Mouse (Mus musculus) ES-Bruce4 (cell line): ENCODE measurements around the gene Spata31. TPM values are rescaled to one million over a fixed set of nuclear protein-coding genes. Genes with fewer than 3 reads are reported as not detected.

Experiments
- H3K27ac ChIP-seq: 2 replicates; pipeline ENCODE4 v1.5.1; 2012; ENCODE audit warnings: low read length, inconsistent platforms; ENCODE audit not compliant: insufficient read depth
- H3K27me3 ChIP-seq: 2 replicates; pipeline ENCODE4 v1.6.1; 2012; ENCODE audit warnings: mild to moderate bottlenecking, low read length, inconsistent platforms; ENCODE audit not compliant: control insufficient read depth, poor library complexity, insufficient read depth, severe bottlenecking
- H3K36me3 ChIP-seq: 2 replicates; pipeline ENCODE4 v1.6.1; 2012; ENCODE audit warnings: inconsistent platforms, mild to moderate bottlenecking, low read length, moderate library complexity; ENCODE audit not compliant: control insufficient read depth, poor library complexity, insufficient read depth, severe bottlenecking
- H3K4me1 ChIP-seq: one replicate; pipeline ENCODE4 v1.8.1; 2011; ENCODE audit warnings: low read length; ENCODE audit not compliant: control insufficient read depth, insufficient read depth
- H3K4me3 ChIP-seq: 2 replicates; pipeline ENCODE4 v1.5.1; 2011; ENCODE audit warnings: low read depth, mild to moderate bottlenecking, low read length
- H3K9ac ChIP-seq: 2 replicates; pipeline ENCODE4 v1.6.1; 2012; ENCODE audit warnings: low read depth, mild to moderate bottlenecking, inconsistent platforms; ENCODE audit not compliant: poor library complexity, severe bottlenecking
- H3K9me3 ChIP-seq: replicated peaks from 2 replicates; pipeline ENCODE4 v1.6.1; 2012; ENCODE audit warnings: mild to moderate bottlenecking, low read length, inconsistent platforms; ENCODE audit not compliant: control insufficient read depth, poor library complexity, insufficient read depth, severe bottlenecking
- CTCF ChIP-seq: IDR thresholded peaks from one replicate; pipeline ENCODE4 v1.8.1; 2011; ENCODE audit warnings: low read depth, low read length
- EP300 ChIP-seq: IDR thresholded peaks from 2 replicates; pipeline ENCODE4 v1.6.1; 2011; ENCODE audit warnings: low read depth, low read length; ENCODE audit not compliant: insufficient read depth
- POLR2A ChIP-seq: IDR thresholded peaks from one replicate; pipeline ENCODE4 v1.8.1; 2011; ENCODE audit warnings: low read length; ENCODE audit not compliant: insufficient read depth
- polyA plus RNA-seq: library from polyadenylated mRNA; stranded (reverse); fragments of >200 nt; gene quantifications from 2 replicates; pipeline ENCODE4 v1.2.4, GENCODE M21; 2011; ENCODE audit warnings: low read depth; ENCODE audit not compliant: missing spikeins, insufficient read depth, insufficient read length

Spata31 gene
- not detected in 2 replicates for polyA plus RNA-seq

DNA sequence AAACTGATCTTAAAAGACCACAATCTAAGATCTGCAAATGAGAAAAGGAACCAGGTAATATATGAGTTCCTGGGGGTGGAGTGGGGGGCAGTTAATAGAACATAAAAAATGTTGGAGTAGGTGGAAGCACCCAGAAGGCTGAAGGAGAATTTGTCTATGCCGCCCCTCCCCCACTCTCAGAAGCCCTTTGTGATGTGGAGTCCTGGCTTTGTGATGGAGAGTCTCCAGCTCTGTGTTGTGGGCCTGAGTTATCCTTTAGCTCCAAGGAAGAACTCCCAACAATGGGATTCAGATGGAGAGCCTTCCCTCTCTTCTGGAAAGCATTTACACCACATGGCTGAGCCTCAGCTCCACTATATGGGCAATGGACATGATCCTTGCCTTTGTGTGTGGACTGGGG lies at the start of gene Spata31:
Gene Spata31, plus strand, starts transcription at position 216 of the 400 bp plus-strand sequence.
- Histone ChIP-seq H3K27me3 (peaks cover 1% of the 10 kb centered on the region; the same call in 1 of the 2 replicates), H3K9ac (no peak within 1 kb of the TSS), H3K36me3 (no peaks in the 10 kb centered on the region), H3K4me3 (no peak within 1 kb of the TSS), H3K27ac (no peak within 1 kb of the TSS), H3K4me1 (peaks cover 2% of the 10 kb centered on the region), H3K9me3 (no peaks in the 10 kb centered on the region)
- TF ChIP-seq CTCF (no peak), POLR2A (no peak), EP300 (no peak)

DNA sequence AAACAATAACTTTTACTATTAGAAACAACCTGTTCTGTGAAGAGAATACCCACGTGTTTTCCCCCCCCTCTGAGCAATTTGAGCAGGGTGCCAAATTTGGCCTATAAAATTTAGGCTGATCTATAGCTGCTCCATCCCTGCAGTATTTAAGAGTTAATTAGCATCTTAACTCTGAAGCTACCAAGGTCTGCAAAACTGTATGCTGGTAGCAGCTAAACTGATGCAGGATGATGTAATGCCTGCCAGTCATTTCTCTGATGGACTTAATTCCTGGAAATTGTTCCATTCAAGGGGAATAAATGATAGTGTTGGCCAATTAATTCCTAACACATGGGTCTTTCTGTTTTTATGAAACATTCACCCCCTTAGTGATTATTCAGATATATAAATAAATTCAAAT lies 14.1 kb upstream of the Spata31 start:
- TF ChIP-seq CTCF: no peak
- no peak for TF ChIP-seq POLR2A
- no peak for TF ChIP-seq EP300
- Histone ChIP-seq H3K27ac (no peak overlapping the region), H3K9me3 (no peaks in the 10 kb centered on the region), H3K4me3 (no peak overlapping the region), H3K36me3 (no peaks in the 10 kb centered on the region), H3K9ac (no peak overlapping the region), H3K27me3 (no peaks in the 10 kb centered on the region), H3K4me1 (no peaks in the 10 kb centered on the region)

DNA sequence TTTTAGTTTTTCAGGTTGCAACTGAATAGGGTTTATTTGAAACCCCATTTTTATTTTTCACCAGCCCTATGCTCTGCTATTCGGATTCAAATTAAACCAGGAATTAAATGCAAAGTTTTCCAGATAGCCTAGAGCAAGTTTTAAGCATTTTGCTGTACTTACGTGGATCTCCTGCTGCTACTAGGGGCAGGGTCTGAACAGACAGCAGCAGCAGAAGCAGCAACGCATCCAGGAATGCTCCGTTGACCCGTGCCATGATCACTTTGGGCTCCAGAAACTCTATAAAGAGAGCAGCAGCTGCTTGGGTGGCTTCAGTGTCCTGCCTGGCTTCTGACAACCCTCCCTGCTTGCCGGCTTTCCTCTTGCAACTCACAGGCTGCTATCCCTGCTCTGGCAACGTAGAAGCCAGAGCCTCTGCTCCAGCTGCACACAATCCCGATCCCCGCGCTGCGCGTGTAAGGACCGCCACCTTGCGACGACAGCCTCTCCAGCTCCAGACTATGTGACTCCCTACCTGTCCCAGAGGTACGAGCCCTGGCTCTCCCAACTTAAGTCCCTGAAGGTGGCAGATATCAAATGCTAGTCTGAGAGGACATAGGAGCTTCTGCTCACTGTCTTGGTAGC lies 13.5 kb upstream of the Spata31 start, which contains the start of gene Cntnap3:
Gene Cntnap3, minus strand, starts transcription at position 371 of the 624 bp plus-strand sequence.
- Histone ChIP-seq H3K4me3 (no peak within 1 kb of the TSS), H3K27me3 (no peaks in the 10 kb centered on the region), H3K9ac (no peak within 1 kb of the TSS), H3K36me3 (no peaks in the 10 kb centered on the region), H3K27ac (no peak within 1 kb of the TSS), H3K9me3 (no peaks in the 10 kb centered on the region), H3K4me1 (no peaks in the 10 kb centered on the region)
- TF ChIP-seq CTCF (peak; percentile 71), POLR2A (no peak)

Other genes starting within 250 kb of the Spata31 start
- not detected in 2 replicates for gene Cntnap3, start 13.5 kb upstream of the Spata31 start, polyA plus RNA-seq
- gene Spata31d1c, start 115.7 kb downstream of the Spata31 start, polyA plus RNA-seq: not detected in 2 replicates
- gene Prss47, start 135.4 kb downstream of the Spata31 start, polyA plus RNA-seq: not detected in 2 replicates
- 36.0 and 42.5 TPM in 2 replicates for gene Mfsd14b, start 195.6 kb downstream of the Spata31 start, polyA plus RNA-seq
- not detected in 2 replicates for gene Olfr465-ps1, start 220.7 kb downstream of the Spata31 start, polyA plus RNA-seq
- not detected in 2 replicates for gene Olfr466, start 232.8 kb downstream of the Spata31 start, polyA plus RNA-seq